Mouse (Mus musculus) hindbrain, embryonic 14.5 days (tissue): ENCODE measurements around the gene Vmn1r39. TPM values are rescaled to one million over a fixed set of nuclear protein-coding genes. Genes with fewer than 3 reads are reported as not detected.

ENCODE experiments used
- polyA plus RNA-seq: library from polyadenylated mRNA; unstranded; fragments of >200 nt; fragmentation: Nextera tagmentation; extraction: Ambion mirVana; gene quantifications from 2 replicates; pipeline ENCODE4 v1.2.1, GENCODE M21; 2014

Vmn1r39 gene
- polyA plus RNA-seq, 1 experiment from 2014 or later, result not detected

Other genes starting within 250 kb of the Vmn1r39 start
- not detected in 2 replicates for gene Vmn1r33, start 192.3 kb downstream of the Vmn1r39 start, polyA plus RNA-seq
- gene Vmn1r34, start 166.7 kb downstream of the Vmn1r39 start, polyA plus RNA-seq, result not detected in 2 replicates
- gene Vmn1r35, start 124.7 kb downstream of the Vmn1r39 start, polyA plus RNA-seq, result not detected in 2 replicates
- gene Vmn1r36, start 91.4 kb downstream of the Vmn1r39 start, polyA plus RNA-seq, result not detected in 2 replicates
- not detected in 2 replicates for gene Vmn1r37, start 81.2 kb downstream of the Vmn1r39 start, polyA plus RNA-seq
- not detected in 2 replicates for gene Vmn1r38, start 28.0 kb downstream of the Vmn1r39 start, polyA plus RNA-seq
- gene Gng12, start 85.8 kb upstream of the Vmn1r39 start, polyA plus RNA-seq, result 71.2 and 83.5 TPM in 2 replicates
- 14.1 and 14.8 TPM in 2 replicates for gene Gadd45a, start 226.8 kb upstream of the Vmn1r39 start, polyA plus RNA-seq